Mouse (Mus musculus): ENCODE results near the gene Fras1.

The Fras1 gene

GRCm38 (mm10) chr5:96405139-96405842 lies 31.5 kb downstream of the Fras1 start:
- DNase-seq (ENCODE audit: low spot score in 2 of 2) = no peak

- DNase-seq (ENCODE audit: low spot score in 2 of 2) = no peak
Measured at GRCm38 (mm10) chr5:96408291-96408690, 34.5 kb downstream of the Fras1 start.

GRCm38 (mm10) chr5:96412754-96413394 lies 39.1 kb downstream of the Fras1 start:
- DNase-seq (ENCODE audit: low spot score in 2 of 2) = peak; percentile 12 to 26

- DNase-seq (ENCODE audit: low spot score in 2 of 2) = no peak
Measured at GRCm38 (mm10) chr5:96417121-96417520, 43.4 kb downstream of the Fras1 start.

GRCm38 (mm10) chr5:96421550-96421949 lies 47.8 kb downstream of the Fras1 start:
- no peak for DNase-seq (ENCODE audit: low spot score in 2 of 2)

GRCm38 (mm10) chr5:96422716-96423115 lies 49.0 kb downstream of the Fras1 start:
- no peak for DNase-seq (ENCODE audit: low spot score in 2 of 2)

GRCm38 (mm10) chr5:96425391-96425790 lies 51.6 kb downstream of the Fras1 start:
- DNase-seq (ENCODE audit: low spot score in 2 of 2) = no peak

DNA sequence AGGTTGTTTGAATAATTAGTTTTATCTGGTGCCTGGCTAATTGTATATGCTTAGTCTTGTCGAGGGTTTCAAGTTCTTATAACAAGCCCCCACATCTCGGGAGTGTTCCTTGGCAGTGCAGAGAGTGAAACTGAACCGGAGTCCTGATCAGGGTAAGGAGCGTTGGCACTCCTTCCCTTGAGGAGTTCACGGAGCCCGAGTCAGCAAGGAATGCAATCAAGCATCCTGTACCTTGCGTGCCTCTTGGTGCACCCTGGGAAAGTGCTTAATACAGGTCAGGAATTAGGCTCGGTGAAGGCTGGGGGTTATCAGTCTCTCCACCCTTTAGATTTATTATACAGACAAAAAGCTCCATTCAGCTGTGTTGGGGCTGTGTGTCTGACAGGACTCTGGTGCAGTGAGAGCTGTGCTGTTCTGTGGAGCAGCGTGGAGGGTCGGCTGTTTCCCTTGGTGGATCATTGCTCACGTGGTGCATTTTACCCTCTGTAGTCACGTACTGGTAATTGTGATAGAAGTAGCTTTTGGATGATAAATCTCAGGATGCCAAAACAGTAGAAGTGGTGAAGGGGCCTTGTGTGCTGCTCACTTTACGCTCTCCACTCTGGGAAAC lies 55.9 kb downstream of the Fras1 start:
- DNase-seq (ENCODE audit: low spot score in 2 of 2) = no peak

DNA sequence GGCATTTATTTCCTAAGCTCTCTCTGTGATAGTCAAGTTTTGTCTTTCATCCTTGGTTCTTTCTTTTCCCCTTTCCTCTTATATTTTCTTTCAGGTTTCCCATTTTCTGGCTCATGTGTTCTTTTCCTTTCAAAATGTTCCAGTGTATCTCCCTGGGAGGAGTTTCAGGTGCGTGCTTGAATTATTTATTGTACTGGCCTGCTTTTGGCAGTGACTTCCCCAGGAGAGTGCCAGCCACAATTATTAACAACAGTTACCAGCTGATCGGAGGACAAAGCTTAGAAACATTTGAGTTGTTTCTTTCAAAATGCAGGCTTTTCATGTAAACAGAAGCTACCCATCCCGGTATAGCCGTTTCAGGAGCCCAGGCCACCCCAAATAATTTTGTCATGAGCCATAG lies 64.1 kb downstream of the Fras1 start:
- no peak for DNase-seq (ENCODE audit: low spot score in 2 of 2)

GRCm38 (mm10) chr5:96439811-96440210 lies 66.1 kb downstream of the Fras1 start:
- no peak for DNase-seq (ENCODE audit: low spot score in 2 of 2)

DNA sequence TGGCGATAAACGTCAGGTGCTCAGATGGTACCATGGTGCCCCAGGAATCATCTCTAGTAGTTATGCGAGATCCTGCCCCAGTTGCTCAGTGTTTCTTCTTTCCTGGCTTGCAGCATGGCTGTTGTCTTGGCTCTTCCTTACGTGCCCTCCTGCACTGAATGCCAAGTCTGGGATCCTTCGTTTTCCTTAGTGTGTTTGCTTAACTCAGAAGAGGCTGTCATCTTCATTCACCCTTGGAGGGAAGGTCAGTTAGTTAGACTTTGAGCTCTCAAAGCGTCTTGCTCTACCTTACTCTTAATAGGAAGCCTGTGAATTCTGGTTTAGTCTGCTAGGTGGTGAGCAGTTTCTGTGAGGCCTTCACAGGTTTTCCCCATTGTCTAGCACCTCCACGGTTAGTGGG lies 73.7 kb downstream of the Fras1 start:
- DNase-seq (ENCODE audit: low spot score in 2 of 2) = no peak

DNA sequence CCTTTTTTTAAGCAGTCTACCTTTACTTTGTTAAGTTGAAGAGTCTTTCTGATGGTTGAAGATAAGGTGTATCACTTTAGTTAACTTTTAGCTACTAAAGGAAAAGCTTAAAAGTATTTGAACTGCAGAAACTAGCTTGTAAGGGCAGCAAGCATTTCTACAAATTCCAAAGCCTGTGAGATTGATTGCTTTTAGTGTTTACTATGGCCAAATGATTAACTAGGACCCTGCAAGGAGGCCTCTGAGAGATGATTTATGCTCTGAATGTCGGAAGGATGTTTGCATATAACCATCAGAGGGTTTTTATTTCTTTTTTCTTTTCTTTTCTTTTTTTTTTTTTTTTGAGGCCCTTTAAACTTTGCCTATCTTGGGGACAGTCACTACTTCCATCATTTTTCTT lies 78.3 kb downstream of the Fras1 start:
- no peak for DNase-seq (ENCODE audit: low spot score in 2 of 2)

DNA sequence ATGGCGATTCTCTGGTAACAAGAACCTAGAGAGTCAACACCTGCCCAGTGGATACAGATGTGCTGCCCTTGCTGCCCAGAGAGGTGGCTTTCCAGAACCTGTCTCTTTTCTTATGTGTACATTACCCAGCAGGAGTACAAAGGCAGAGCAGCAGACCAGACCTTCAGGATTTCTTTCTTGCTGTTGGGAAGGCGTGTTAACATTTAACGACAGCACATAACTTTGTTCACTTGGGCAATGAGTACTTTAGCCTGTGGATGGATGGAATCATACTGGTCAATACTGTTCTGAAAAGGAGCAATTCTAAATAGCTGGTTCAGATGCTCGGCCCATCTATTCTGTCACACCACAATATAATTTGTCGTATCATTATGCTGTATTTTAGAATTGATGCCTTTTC lies 79.6 kb downstream of the Fras1 start:
- DNase-seq (ENCODE audit: low spot score in 2 of 2) = no peak

- no peak for DNase-seq (ENCODE audit: low spot score in 2 of 2)
Measured at GRCm38 (mm10) chr5:96454422-96454821, 80.7 kb downstream of the Fras1 start.

DNA sequence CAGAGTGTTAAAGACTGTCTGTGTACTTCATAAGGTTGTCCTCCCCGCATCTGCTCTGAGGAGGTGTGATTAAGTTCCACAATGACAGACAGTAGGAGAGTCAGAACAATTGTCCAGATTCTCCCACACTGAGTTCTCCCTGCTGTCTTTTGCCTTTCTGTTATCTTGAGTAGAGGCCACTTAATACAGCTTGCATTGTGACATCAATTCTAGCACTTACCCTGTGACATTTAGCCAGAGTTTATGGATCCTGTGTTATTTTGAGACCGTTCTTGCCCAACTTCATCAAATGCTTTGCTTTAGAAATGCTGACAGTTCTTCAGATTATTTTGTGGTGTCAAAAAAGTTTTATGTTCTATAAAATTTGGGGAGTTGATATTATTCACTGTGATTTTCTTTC lies 81.5 kb downstream of the Fras1 start:
- DNase-seq (ENCODE audit: low spot score in 2 of 2) = no peak

DNA sequence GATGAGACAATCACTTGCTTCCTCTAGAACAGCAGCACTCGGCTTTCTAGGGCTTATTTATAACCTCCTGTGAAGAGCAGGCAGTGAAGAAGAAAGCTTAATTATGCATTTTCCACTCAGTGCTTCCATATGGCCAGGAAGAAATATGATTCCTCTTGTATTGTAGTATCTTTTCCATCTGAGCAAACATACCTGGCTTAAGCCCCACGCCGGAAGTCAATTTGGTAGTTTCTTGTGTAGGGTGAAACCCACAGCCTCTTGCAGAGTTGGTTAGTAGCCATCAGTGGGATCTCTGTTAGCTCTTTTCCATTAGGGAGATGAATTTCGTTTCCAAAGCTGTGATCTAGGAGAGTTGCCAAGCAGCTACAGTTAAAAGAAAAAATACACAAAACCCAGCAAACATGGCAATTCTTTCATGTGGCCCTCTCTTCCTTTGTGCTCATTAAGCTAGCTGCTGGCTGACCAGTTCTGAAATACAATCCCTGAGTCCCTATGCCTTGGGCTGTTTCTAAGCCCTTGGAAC lies 83.7 kb downstream of the Fras1 start:
- no peak for DNase-seq (ENCODE audit: low spot score in 2 of 2)

- DNase-seq (ENCODE audit: low spot score in 2 of 2) = no peak
Measured at GRCm38 (mm10) chr5:96459605-96460004, 85.8 kb downstream of the Fras1 start.

GRCm38 (mm10) chr5:96462197-96462596 lies 88.4 kb downstream of the Fras1 start:
- DNase-seq (ENCODE audit: low spot score in 2 of 2) = no peak

- no peak for DNase-seq (ENCODE audit: low spot score in 2 of 2)
Measured at GRCm38 (mm10) chr5:96466461-96466860, 92.7 kb downstream of the Fras1 start.

DNA sequence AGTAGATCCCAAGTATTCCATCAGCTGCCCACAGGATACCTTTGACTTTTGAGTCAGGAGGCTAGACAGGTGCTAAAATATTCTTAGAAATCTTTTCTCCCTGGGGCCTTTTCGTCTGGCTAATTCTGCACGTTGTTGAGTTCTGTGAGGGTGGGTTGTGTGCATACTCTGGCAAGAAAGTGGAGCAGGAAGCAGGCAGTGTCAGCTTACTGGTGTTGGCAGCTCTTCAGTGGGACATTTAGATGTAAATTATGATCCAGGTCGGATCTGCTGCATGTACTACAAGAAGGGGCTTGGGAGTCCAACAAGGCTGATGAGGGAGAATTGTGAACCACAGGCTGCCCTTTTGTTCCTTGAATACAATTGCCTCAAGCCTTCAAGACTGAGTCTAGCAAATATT lies 98.2 kb downstream of the Fras1 start:
- DNase-seq (ENCODE audit: low spot score in 2 of 2) = no peak

- no peak for DNase-seq (ENCODE audit: low spot score in 2 of 2)
Measured at GRCm38 (mm10) chr5:96475488-96475887, 101.7 kb downstream of the Fras1 start.

GRCm38 (mm10) chr5:96479003-96479402 lies 105.2 kb downstream of the Fras1 start:
- no peak for DNase-seq (ENCODE audit: low spot score in 2 of 2)

GRCm38 (mm10) chr5:96481159-96481558 lies 107.4 kb downstream of the Fras1 start:
- DNase-seq (ENCODE audit: low spot score in 2 of 2) = no peak

All from urinary bladder, postnatal 36 days (tissue).